Mouse (Mus musculus): ENCODE results near the gene Arhgap33. TPM values are rescaled to one million over a fixed set of nuclear protein-coding genes. Genes with fewer than 3 reads are reported as not detected.

Arhgap33 gene
- polyA plus RNA-seq (2015; fragmentation: Nextera tagmentation; extraction: Ambion mirVana), result 3.6 and 4.6 TPM in 2 replicates

DNA sequence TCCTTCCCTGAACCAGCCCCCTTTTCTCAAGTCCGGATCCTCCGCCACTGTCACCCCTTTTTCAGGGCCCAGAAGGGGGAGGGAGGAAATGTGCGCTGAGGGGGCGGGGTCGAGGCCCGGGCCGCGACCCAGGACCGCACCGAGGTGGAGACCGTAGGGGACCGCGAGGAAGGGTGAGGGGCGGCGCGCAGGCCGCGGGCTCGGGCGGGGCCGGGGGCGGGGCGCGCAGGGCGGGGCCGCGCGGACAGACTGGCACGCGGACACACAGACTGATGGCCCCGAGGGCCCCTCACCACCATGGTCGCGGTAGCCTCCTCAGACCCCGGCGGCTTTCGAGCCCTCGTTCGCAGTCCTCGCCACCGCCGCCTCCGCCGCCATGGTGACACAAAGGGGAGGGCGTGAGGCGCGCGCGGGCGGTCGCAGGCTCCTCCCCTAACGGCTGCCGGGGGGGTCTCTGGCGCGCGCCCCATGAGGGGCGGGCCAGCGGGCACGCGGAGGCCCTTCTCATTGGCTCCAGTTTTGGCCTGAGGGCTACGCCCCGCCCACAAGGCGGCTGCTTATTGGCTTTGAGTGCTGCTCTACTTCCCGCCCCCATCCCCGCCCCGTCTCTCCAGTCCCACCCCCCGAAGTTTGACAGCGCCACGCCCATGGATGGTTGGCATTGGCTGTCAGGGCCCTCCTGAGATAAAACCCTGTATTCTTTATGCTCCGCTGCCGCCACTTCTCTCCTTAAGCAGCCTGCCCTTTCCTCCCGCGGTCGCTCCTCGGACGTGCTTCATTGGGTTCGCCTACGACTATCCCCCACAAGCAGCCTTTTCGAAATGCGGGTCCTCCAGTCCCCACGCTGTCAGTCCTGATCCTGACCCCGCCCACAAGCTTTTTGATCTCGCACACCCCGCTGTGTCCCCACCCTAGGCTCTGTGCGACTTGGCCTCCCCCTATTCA, at the start of gene Arhgap33:
Arhgap33 (minus strand) TSS at position 428 of the 945 bp plus-strand sequence.
- DNase-seq (ENCODE audit: low spot score), result peak; percentile 99

DNA sequence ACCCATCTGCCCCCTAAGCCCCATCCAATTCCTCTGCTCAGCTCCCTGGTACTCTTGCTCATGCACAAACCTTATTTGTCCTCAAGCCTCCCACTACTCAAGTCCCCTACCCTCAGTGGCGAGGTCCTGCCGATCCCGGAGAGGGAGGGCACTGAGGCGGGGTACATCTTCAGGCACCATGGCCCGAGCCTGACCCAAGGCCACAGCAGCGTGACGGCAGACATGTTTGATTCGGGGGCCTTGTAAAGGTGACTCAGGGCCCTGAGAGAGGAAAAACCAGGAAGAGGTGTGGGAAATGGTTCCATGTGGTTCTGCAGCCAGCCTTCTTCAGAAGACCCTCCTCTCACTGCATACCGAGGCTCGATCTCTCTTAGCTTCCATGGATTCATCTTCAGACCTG, 49.5 kb upstream of the Arhgap33 start:
- DNase-seq (ENCODE audit: low spot score), result no peak

DNA sequence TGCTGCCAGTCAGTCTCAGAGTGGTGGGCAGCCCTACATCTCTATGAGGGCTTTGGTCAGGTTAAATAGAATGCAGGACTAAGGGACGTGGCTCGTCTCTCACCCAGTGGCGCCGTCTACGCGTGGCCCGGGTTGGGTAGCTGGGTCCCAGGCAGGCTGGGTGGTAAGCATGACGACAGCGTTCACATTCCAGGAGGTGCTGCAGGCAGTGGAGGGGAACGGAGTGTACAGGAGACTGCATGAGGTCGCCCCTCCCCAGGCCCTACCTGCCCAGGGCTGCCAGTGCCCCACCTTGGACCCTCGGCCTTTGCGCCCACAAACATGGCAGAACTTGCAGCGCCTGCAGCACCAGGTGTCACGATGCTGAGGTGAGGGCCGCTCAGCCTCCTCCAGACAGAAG, 46.7 kb upstream of the Arhgap33 start:
- DNase-seq (ENCODE audit: low spot score), result no peak

GRCm38 (mm10) chr7:30579950-30580349, 45.1 kb upstream of the Arhgap33 start:
- no peak for DNase-seq (ENCODE audit: low spot score)

- DNase-seq (ENCODE audit: low spot score), result no peak
Observed at GRCm38 (mm10) chr7:30572969-30573368, 38.1 kb upstream of the Arhgap33 start.

DNA sequence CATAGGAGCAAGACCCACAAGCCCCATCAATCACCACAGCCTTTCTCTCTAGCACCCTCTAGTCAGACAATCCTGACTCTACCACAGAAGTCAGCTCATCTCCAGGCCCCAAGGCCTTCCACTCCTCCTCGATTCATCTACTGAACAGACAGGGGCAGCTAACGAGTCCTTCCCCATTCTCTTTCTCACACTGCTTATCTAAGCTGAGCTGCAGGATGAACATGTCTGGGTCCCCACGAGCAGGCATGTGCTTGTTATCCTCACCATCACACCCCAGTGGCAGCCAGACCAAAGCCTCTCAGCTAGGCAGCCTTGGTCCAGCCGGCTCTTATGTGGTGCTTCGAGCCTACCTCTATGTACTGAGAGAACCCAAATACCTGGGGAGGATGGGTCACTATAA, 37.5 kb upstream of the Arhgap33 start:
- no peak for DNase-seq (ENCODE audit: low spot score)

GRCm38 (mm10) chr7:30567555-30567954, 32.7 kb upstream of the Arhgap33 start:
- no peak for DNase-seq (ENCODE audit: low spot score)

GRCm38 (mm10) chr7:30566033-30566432, 31.2 kb upstream of the Arhgap33 start:
- DNase-seq (ENCODE audit: low spot score), result no peak

GRCm38 (mm10) chr7:30564970-30565571, 30.2 kb upstream of the Arhgap33 start, which contains the start of gene Igflr1:
Gene Igflr1, plus strand, starts transcription at chr7:30565427.
- DNase-seq (ENCODE audit: low spot score), result no peak

GRCm38 (mm10) chr7:30563906-30564280, 29.0 kb upstream of the Arhgap33 start:
- DNase-seq (ENCODE audit: low spot score), result peak; percentile 50

GRCm38 (mm10) chr7:30563117-30563905, 28.5 kb upstream of the Arhgap33 start, which contains the start of the genes U2af1l4, Gm49396 and Psenen:
Gene U2af1l4, plus strand, starts transcription at chr7:30563301.
Gene Gm49396, plus strand, starts transcription at chr7:30563344.
Gene Psenen, minus strand, starts transcription at chr7:30563627.
- DNase-seq (ENCODE audit: low spot score), result peak; percentile 98

- DNase-seq (ENCODE audit: low spot score), result no peak
Observed at GRCm38 (mm10) chr7:30562526-30563116, 27.8 kb upstream of the Arhgap33 start.

DNA sequence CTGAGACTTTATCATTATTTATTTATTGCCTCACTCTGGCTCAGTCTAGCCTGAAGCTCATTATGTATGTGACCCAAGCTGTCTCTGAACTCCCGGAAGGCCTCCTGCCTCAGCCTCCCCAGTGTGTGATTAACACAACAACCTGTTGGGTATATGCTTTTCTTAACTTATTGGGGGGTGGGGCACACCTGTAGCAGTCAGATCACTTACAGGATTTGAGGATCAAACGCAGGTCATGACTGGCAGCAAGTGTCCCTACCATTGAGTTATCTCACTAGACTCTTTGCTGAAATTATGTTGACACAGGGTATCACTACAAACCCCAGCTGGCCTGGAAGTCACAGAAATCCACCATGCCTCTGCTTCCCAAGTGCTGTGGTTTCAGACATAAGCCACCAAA, 25.4 kb upstream of the Arhgap33 start:
- DNase-seq (ENCODE audit: low spot score), result no peak

DNA sequence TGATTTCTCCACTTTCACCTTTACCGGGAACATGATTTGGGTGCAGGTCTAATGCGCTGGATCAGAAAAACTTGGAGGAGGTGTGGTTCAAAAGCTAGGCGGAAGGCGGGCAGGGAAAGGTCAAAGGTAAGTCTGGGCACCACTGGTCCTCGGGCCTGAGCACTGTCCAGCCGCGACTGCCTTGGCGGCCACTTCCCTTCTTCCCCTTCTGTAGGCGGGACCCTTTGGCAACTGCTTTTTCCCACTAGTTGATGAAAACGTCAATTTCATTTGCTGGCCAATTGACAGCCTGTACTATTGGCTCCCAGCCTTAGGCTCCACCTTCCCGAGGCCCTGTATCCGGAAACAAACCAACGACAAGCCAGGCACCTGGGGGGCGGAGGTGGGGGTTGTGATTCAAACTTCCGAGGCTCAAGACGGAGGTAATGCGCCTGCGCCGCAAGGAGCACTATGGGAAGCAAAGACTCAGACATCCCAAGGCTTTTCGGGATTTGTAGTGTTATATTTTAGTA, 24.6 kb upstream of the Arhgap33 start, which contains the start of gene Lin37:
Lin37 (minus strand) TSS at position 396 of the 512 bp plus-strand sequence.
- DNase-seq (ENCODE audit: low spot score), result peak; percentile 96

GRCm38 (mm10) chr7:30558656-30559442, 24.0 kb upstream of the Arhgap33 start:
- peak; percentile 16 for DNase-seq (ENCODE audit: low spot score)

DNA sequence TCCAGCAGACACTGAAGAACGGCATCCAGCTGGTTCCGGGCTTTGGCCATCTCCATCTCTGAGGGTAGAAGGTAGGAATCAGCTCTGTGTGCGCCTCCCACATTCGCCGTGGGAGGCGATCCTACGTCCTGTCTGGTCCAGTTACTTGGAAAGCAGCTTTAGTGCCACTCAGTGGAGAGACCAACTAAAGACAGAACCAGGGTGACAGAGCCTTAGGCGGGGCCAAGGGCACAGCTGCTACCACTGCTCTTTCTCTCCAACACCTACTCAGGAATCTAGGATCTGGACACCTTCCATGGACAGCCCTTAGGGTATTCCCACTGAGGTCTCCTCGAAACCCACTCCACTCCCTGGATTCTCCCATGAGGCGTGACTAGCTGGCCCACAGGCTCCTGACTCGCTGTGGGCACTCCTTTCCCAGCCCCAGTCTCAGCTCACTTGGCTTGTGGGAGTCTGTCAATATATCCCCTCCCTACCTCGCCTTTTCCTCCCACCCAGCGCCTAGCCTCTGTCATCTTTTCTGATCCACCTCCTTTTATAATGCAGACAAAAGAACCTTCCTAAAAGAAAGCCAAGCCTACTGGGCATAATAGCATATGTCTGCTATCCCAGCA, 23.1 kb upstream of the Arhgap33 start:
- no peak for DNase-seq (ENCODE audit: low spot score)

DNA sequence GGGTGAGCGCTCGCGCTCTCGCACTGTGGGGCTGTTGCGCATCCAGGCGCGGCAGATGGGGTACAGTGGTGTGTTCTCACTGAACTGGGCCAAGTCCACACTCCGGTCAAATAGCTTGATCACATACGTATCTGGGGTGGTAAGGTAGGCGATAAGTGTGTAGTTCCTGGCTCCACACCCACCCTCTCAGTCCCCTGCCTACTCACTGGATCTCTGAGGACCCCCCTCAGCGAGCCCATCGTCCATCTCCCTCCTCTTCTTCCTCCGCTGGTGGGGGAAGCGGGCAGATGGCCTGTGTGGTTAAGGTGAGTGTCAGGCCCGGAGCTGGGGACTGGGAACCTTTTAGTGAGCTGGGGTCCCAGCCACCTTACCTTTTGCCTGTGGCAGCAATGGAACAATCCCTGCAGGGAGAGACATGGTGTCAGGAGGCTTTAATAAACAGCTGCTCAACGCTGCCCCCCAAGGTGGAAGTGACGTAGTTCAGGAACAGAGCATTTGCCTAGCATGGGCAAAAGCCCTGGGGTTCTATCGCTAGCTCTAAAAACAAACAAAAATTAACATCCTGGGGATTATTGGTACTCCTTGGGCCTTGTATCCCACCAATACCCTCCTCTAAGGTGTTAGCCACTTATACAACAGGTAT, 22.2 kb upstream of the Arhgap33 start:
- DNase-seq (ENCODE audit: low spot score), result peak; percentile 31

- no peak for DNase-seq (ENCODE audit: low spot score)
Observed at GRCm38 (mm10) chr7:30553810-30554584, 19.1 kb upstream of the Arhgap33 start.

All from thymus, postnatal 0 days (tissue).